Mouse (Mus musculus) urinary bladder, postnatal 0 days (tissue): ENCODE data around the gene Gm17622. TPM values are rescaled to one million over a fixed set of nuclear protein-coding genes. Genes with fewer than 3 reads are reported as not detected.

Experiments used
- polyA plus RNA-seq: library from polyadenylated mRNA; unstranded; fragments of >200 nt; fragmentation: Nextera tagmentation; extraction: Ambion mirVana; gene quantifications from 2 replicates; pipeline ENCODE4 v1.2.1, GENCODE M21; 2015

The Gm17622 gene
- polyA plus RNA-seq: not detected in 2 replicates

DNA sequence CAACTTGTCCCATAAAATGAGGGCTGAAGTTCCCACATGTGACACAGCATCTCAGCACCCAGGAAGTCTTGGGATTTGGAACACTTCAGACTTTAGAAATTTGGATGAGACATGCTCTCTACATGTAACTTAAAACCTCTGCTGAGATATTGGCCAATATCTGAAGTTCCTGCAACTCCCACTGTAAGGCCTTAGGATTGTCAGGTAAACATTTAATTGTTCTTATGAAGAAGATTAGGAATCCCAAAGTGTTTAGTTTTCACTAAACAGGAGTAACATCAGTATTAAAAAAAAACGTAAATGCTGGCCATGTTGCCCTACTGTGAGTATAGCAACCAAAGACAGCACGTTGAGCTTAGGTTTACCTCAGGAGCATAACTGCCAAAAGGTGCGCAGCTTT is at the start of gene Gm17622:
TSS of gene Gm17622 (plus strand) at position 301 of the 400 bp plus-strand sequence.

DNA sequence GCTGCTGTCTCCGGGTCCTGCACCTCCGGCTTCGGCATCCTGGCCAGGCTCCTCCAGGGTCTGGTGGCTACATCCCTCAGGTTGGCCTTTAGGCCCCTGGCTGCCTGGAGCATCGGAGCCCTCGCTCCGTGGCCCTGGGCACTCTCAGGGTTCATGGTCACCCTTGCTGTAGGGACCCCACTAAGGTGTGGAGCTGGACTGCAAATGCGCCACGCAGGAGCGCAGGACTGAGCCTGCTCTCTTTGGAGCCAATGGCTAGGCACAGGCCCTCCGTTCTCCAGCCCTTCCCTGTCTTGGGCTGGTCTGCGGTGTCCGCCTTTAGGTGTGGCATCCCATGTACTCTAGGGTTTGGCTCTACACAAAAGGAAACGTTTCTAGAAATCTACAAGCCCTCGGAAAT is 19.6 kb upstream of the Gm17622 start, which contains the start of gene Ankdd1b:
TSS of gene Ankdd1b (minus strand) at position 242 of the 400 bp plus-strand sequence.

Other genes with a start within 250 kb of the Gm17622 start
- gene Poc5, start 102.4 kb upstream of the Gm17622 start, polyA plus RNA-seq: 5.3 and 6.4 TPM in 2 replicates
- 1.5 and 1.7 TPM in 2 replicates for gene Ankdd1b, start 19.5 kb upstream of the Gm17622 start, polyA plus RNA-seq
- gene Polk, start 51.8 kb downstream of the Gm17622 start, polyA plus RNA-seq: 7.3 and 8.2 TPM in 2 replicates
- gene Col4a3bp, start 51.9 kb downstream of the Gm17622 start, polyA plus RNA-seq: 11.4 and 11.5 TPM in 2 replicates
- gene Hmgcr, start 180.2 kb downstream of the Gm17622 start, polyA plus RNA-seq: 44.2 and 91.8 TPM in 2 replicates